Mouse (Mus musculus) liver, embryonic 14.5 days (tissue): ENCODE results near the gene Gm16434. TPM values are rescaled to one million over a fixed set of nuclear protein-coding genes. Genes with fewer than 3 reads are reported as not detected.
"Not testable (repeated sequence)": the region's sequence is repeated elsewhere in the genome, so short reads cannot be mapped to it uniquely, and the experiment has no call there.

Source experiments
- ATAC-seq: fragments of 200-750 bp; cut with Nextera tagmentation; 2 replicates; pipeline ENCODE4 v1.8.0; 2017; ENCODE audit warnings: moderate number of reproducible peaks, mild to moderate bottlenecking, moderate library complexity; ENCODE audit not compliant: insufficient read depth
- DNase-seq, 3 experiments: peaks; one replicate each; pipeline ENCODE4 v3.0.0-alpha.2; 2012 to 2013; ENCODE audit warnings: low read depth in 3 of 3, low spot score in 3 of 3
- H3K27ac ChIP-seq: fragments of 300-500 bp; sonication (generic); 2 replicates; pipeline ENCODE4 v1.5.1; 2014; ENCODE audit warnings: moderate library complexity, mild to moderate bottlenecking, control low read depth, inconsistent platforms
- H3K27me3 ChIP-seq: fragments of 300-500 bp; sonication (generic); 2 replicates; pipeline ENCODE4 v1.6.1; 2014; ENCODE audit warnings: mild to moderate bottlenecking, low read length, moderate library complexity; ENCODE audit not compliant: control insufficient read depth, insufficient read depth
- H3K36me3 ChIP-seq: fragments of 300-500 bp; sonication (generic); replicated peaks from 2 replicates; pipeline ENCODE4 v1.6.1; 2014; ENCODE audit warnings: low read depth; ENCODE audit not compliant: control insufficient read depth, insufficient read depth
- H3K4me1 ChIP-seq, 2 experiments: fragments of 200-500 bp in 1 of 2; fragments of 300-500 bp in 1 of 2; sonication (generic) in 1 of 2; replicated peaks; 2 replicates each; pipeline ENCODE4 v1.6.1; 2012 to 2014; ENCODE audit warnings: antibody characterized with exemption in 1 of 2, inconsistent platforms in 1 of 2, low read length in 1 of 2; ENCODE audit not compliant: control insufficient read depth in 2 of 2, insufficient read depth in 2 of 2
- H3K4me2 ChIP-seq: fragments of 300-500 bp; sonication (generic); 2 replicates; pipeline ENCODE4 v1.6.1; 2014; ENCODE audit warnings: low read depth, mild to moderate bottlenecking, control low read depth, moderate library complexity
- H3K4me3 ChIP-seq, 2 experiments: fragments of 200-500 bp in 1 of 2; fragments of 300-500 bp in 1 of 2; sonication (generic) in 1 of 2; 2 replicates each; pipeline ENCODE4 v1.5.1; 2012 to 2014; ENCODE audit warnings: low read depth in 2 of 2, low read length in 2 of 2, mild to moderate bottlenecking in 2 of 2, control low read depth in 1 of 2, inconsistent platforms in 1 of 2, moderate library complexity in 1 of 2; ENCODE audit not compliant: insufficient read depth in 1 of 2
- H3K9ac ChIP-seq: fragments of 300-500 bp; sonication (generic); replicated peaks from 2 replicates; pipeline ENCODE4 v1.6.1; 2014; ENCODE audit warnings: mild to moderate bottlenecking, control low read depth, moderate library complexity
- H3K9me3 ChIP-seq: fragments of 300-500 bp; sonication (generic); 2 replicates; pipeline ENCODE4 v1.6.1; 2016; ENCODE audit warnings: low read length, mixed read lengths; ENCODE audit not compliant: control insufficient read depth
- CTCF ChIP-seq: IDR thresholded peaks from 2 replicates; pipeline ENCODE4 v1.5.1; 2016; ENCODE audit warnings: antibody characterized with exemption, low read depth, control low read depth
- WGBS: fragments of 180-500 bp; shearing (Covaris S2); extraction: QIAGEN DNeasy Blood & Tissue Kit; methylation state at CpG from one replicate; pipeline ENCODE4 v1.1.7; 2014; ENCODE audit not compliant: insufficient replicate concordance; 5-methylcytosine and 5-hydroxymethylcytosine counted together
- polyA plus RNA-seq, 2 experiments: library from polyadenylated mRNA; depleted of rRNA in 1 of 2; stranded (reverse) in 1 of 2; unstranded in 1 of 2; fragments of >200 nt; fragmentation: Nextera tagmentation in 1 of 2; extraction: Ambion mirVana in 1 of 2; gene quantifications; 2 replicates each; pipeline versions ENCODE4 v1.2.1 to v1.2.3; 2012 to 2014

Gene Gm16434
- polyA plus RNA-seq (2012; rRNA removed), result not detected in 2 replicates
- not detected in 2 replicates for polyA plus RNA-seq (2014; fragmentation: Nextera tagmentation; extraction: Ambion mirVana)

- not testable (repeated sequence) for ATAC-seq, H3K27ac ChIP-seq, H3K9ac ChIP-seq, H3K4me2 ChIP-seq, DNase-seq, H3K4me3 ChIP-seq, H3K36me3 ChIP-seq, H3K9me3 ChIP-seq, H3K4me1 ChIP-seq, H3K27me3 ChIP-seq
- no CpG with 5 or more reads among the region's 2 CpGs for WGBS
Measured at GRCm38 (mm10) chr14:7194440-7194839, at the start of gene Gm16434. Gm16434 (minus strand) TSS chr14:7194540.

GRCm38 (mm10) chr14:7243498-7243897 lies 49.2 kb upstream of the Gm16434 start:
- H3K4me1 ChIP-seq, H3K9ac ChIP-seq, H3K27ac ChIP-seq, H3K9me3 ChIP-seq, DNase-seq, H3K4me3 ChIP-seq, ATAC-seq, H3K36me3 ChIP-seq, H3K27me3 ChIP-seq, H3K4me2 ChIP-seq: not testable (repeated sequence)
- TF ChIP-seq CTCF, result peak; percentile 34; the same call in 1 of the 2 replicates
- 6% methylated on average over 7 of the region's 10 CpGs for WGBS

GRCm38 (mm10) chr14:7200070-7200469 lies 5.7 kb upstream of the Gm16434 start:
- not testable (repeated sequence) for H3K4me3 ChIP-seq, H3K27ac ChIP-seq, H3K27me3 ChIP-seq, ATAC-seq, H3K36me3 ChIP-seq, DNase-seq, H3K4me1 ChIP-seq, H3K4me2 ChIP-seq, H3K9me3 ChIP-seq, H3K9ac ChIP-seq
- 54% methylated on average over 1 of the region's 3 CpGs for WGBS

GRCm38 (mm10) chr14:7174483-7174971 lies 19.8 kb downstream of the Gm16434 start, which contains the start of gene Gm3512:
Gm3512 (minus strand) TSS chr14:7174533.
- not testable (repeated sequence) for H3K4me1 ChIP-seq, ATAC-seq, H3K4me2 ChIP-seq, H3K27ac ChIP-seq, H3K27me3 ChIP-seq, H3K9me3 ChIP-seq, H3K36me3 ChIP-seq, DNase-seq, H3K4me3 ChIP-seq, H3K9ac ChIP-seq
- no CpG with 5 or more reads among the region's 37 CpGs for WGBS

Other genes with a start within 250 kb of the Gm16434 start
- not detected in 2 replicates for gene Gm6356, start 220.7 kb downstream of the Gm16434 start, polyA plus RNA-seq (2012; rRNA removed)
- gene Gm6356, start 220.7 kb downstream of the Gm16434 start, polyA plus RNA-seq (2014; fragmentation: Nextera tagmentation; extraction: Ambion mirVana), result not detected in 2 replicates
- 0.03 TPM in 1 of 2 replicates, not detected in the other for gene Gm10406, start 167.1 kb downstream of the Gm16434 start, polyA plus RNA-seq (2012; rRNA removed)
- not detected in 2 replicates for gene Gm10406, start 167.1 kb downstream of the Gm16434 start, polyA plus RNA-seq (2014; fragmentation: Nextera tagmentation; extraction: Ambion mirVana)
- not detected in 2 replicates for gene Gm3685, start 149.6 kb downstream of the Gm16434 start, polyA plus RNA-seq (2012; rRNA removed)
- not detected in 2 replicates for gene Gm3685, start 149.6 kb downstream of the Gm16434 start, polyA plus RNA-seq (2014; fragmentation: Nextera tagmentation; extraction: Ambion mirVana)
- gene Gm3696, start 93.9 kb downstream of the Gm16434 start, polyA plus RNA-seq (2012; rRNA removed), result 0.03 TPM in 1 of 2 replicates, not detected in the other
- gene Gm3696, start 93.9 kb downstream of the Gm16434 start, polyA plus RNA-seq (2014; fragmentation: Nextera tagmentation; extraction: Ambion mirVana), result 0.09 TPM in 1 of 2 replicates, not detected in the other
- not detected in 2 replicates for gene Gm6676, start 69.1 kb downstream of the Gm16434 start, polyA plus RNA-seq (2012; rRNA removed)
- not detected in 2 replicates for gene Gm6676, start 69.1 kb downstream of the Gm16434 start, polyA plus RNA-seq (2014; fragmentation: Nextera tagmentation; extraction: Ambion mirVana)
- 0.16 and 0.17 TPM in 2 replicates for gene Gm3512, start 20.0 kb downstream of the Gm16434 start, polyA plus RNA-seq (2012; rRNA removed)
- gene Gm3512, start 20.0 kb downstream of the Gm16434 start, polyA plus RNA-seq (2014; fragmentation: Nextera tagmentation; extraction: Ambion mirVana), result 0.09 TPM in 1 of 2 replicates, not detected in the other
- gene Gm3727, start 70.2 kb upstream of the Gm16434 start, polyA plus RNA-seq (2012; rRNA removed), result not detected in 2 replicates
- not detected in 2 replicates for gene Gm3727, start 70.2 kb upstream of the Gm16434 start, polyA plus RNA-seq (2014; fragmentation: Nextera tagmentation; extraction: Ambion mirVana)
- 0.03 and 0.04 TPM in 2 replicates for gene Gm3739, start 120.5 kb upstream of the Gm16434 start, polyA plus RNA-seq (2012; rRNA removed)
- not detected in 2 replicates for gene Gm3739, start 120.5 kb upstream of the Gm16434 start, polyA plus RNA-seq (2014; fragmentation: Nextera tagmentation; extraction: Ambion mirVana)
- gene Gm5797, start 137.9 kb upstream of the Gm16434 start, polyA plus RNA-seq (2012; rRNA removed), result not detected in 2 replicates
- gene Gm5797, start 137.9 kb upstream of the Gm16434 start, polyA plus RNA-seq (2014; fragmentation: Nextera tagmentation; extraction: Ambion mirVana), result not detected in 2 replicates
- gene Gm8374, start 170.6 kb upstream of the Gm16434 start, polyA plus RNA-seq (2012; rRNA removed), result not detected in 2 replicates
- gene Gm8374, start 170.6 kb upstream of the Gm16434 start, polyA plus RNA-seq (2014; fragmentation: Nextera tagmentation; extraction: Ambion mirVana), result not detected in 2 replicates